Mouse (Mus musculus): Measurements from ENCODE around the gene Slc38a9.

Slc38a9 gene

GRCm38 (mm10) chr13:112744061-112744849, 83.7 kb downstream of the Slc38a9 start:
- in situ Hi-C loops (cut with MboI, MseI) = loop anchor here (10.0 kb wide), 1 partner anchor 69 kb away; no protein-coding TSS in a partner anchor

GRCm38 (mm10) chr13:112745936-112746694, 85.6 kb downstream of the Slc38a9 start:
- in situ Hi-C loops (cut with MboI, MseI) = loop anchor here (10.0 kb wide), 1 partner anchor 71 kb away; no protein-coding TSS in a partner anchor

DNA sequence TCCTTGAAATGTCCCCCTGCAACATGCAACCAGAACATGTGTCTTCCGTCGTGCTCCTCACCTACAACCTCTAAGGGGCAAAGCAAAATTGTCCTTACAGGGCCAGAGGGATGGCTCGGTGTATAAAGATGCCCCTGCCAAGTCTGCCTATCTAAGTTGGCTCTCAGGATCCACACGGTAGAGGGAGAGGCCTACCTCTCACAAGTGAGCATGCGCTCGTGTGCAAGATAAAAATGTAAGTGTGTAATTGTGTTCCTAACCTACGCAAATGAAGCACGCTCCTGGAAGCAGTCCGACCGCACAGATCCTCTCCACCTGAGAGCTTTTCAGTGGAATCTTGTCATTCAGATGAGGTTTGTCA, 86.1 kb downstream of the Slc38a9 start:
- in situ Hi-C loops (cut with MboI, MseI) = loop anchor here (10.0 kb wide), 1 partner anchor 72 kb away; no protein-coding TSS in a partner anchor

DNA sequence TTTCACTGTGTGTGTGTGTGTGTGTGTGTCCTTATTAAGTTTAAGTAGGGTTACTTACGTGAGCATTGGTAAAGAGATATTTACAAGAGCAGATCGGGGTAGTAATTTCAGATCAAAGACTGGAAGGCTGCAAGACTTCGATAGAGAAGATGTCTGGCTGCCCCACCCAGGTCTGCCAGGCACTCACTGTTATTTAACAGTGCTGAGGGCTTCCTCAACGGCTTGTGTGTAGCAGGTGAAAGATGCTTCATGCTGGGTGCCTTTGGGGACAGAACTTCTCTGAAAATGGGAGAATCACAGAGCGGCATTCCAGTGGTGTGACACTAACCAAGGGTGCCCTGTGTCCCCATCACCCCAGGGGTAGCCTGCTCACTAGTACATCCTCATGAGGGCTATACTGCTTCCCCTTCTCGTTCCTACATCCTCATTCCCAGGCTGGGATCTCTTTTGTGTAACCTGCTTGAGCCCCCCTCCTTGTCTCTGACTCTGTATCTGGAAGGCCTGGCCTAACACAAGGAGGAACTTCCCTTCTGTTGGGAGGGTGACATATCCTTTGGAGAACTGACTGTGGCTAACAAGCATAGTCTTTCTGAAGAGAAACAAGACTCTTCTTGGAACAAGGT, 87.4 kb downstream of the Slc38a9 start:
- in situ Hi-C loops (cut with MboI, MseI) = loop anchor here (10.0 kb wide), 1 partner anchor 73 kb away; no protein-coding TSS in a partner anchor

- in situ Hi-C loops (cut with MboI, MseI) = loop anchor here (10.0 kb wide), 1 partner anchor 74 kb away; no protein-coding TSS in a partner anchor
Measured at GRCm38 (mm10) chr13:112748808-112749510, 88.4 kb downstream of the Slc38a9 start.

GRCm38 (mm10) chr13:112749881-112750280, 89.3 kb downstream of the Slc38a9 start:
- in situ Hi-C loops (cut with MboI, MseI) = loop anchor here (10.0 kb wide), 1 partner anchor 75 kb away; no protein-coding TSS in a partner anchor

- in situ Hi-C loops (cut with MboI, MseI) = no loop called here
Measured at GRCm38 (mm10) chr13:112751454-112752308, 91.1 kb downstream of the Slc38a9 start.

DNA sequence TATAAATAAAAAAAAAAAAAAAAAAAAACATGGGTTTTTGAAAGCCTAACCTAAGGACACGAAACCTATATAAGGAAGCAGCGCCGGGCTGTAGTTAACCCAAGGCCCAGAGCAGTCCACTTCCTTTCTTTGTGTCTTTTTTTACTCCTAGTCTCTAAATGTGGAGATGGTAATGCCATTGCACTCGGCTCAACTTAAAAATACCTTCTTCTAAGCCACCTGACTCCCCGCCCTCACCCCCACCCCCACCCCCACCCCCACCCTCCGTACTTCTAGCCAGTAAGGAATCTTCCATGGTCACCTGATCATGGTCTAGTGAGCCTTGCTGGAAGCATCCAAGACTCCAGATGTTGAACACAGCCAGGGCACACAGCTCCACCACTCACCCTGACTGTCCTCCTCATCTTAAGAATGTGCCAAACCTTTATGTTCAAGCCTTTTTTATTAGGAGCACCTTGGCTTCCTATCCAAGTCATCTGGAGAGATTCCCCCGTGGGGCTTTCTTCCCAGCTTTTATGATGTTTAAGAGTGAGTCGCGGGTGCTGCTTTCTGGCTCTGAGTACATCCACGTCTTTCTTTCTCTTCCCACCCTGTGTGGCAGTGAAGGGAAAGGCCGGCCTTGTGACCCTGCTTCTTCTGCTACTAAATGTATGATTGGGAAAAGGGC, 91.9 kb downstream of the Slc38a9 start:
- in situ Hi-C loops (cut with MboI, MseI) = no loop called here

DNA sequence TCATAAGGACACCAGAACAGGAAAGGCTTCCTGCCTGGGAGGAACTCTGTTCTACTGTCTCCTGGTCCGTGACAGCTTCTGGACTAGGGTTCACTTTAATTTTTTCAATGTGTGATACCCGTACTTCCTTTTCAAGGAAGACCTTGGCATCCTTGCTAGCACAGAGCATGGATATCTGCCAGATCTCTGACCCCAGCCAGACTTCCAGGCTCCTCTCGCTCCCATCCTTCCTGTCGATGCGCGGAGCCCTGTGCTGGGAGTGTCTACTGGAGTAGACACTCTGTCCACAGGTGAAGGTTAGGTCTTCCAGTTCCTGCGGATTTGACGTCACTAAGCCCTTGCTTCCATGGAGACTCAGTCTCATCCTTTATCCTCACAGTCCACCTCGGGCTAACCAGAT, 93.0 kb downstream of the Slc38a9 start:
- in situ Hi-C loops (cut with MboI, MseI) = no loop called here

DNA sequence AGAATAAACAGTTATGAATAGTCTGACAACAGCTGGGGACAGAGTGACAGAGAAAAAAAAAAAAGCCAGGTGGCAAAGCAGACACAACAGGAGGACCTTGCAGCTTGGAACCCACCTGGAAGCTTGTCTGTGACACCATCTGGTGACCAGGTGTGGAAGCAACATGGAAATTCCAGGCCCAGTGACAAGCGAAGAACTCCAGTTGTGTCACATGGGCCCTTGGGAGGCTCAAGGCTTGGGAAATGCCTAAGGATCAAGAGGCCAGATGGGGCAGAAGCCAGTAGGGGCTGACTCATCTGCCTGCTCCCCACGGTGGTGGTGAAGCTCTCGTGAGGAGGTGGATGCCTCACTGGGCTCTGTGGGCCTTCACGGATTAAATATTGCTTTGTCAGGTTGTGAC, 94.3 kb downstream of the Slc38a9 start:
- in situ Hi-C loops (cut with MboI, MseI) = no loop called here

DNA sequence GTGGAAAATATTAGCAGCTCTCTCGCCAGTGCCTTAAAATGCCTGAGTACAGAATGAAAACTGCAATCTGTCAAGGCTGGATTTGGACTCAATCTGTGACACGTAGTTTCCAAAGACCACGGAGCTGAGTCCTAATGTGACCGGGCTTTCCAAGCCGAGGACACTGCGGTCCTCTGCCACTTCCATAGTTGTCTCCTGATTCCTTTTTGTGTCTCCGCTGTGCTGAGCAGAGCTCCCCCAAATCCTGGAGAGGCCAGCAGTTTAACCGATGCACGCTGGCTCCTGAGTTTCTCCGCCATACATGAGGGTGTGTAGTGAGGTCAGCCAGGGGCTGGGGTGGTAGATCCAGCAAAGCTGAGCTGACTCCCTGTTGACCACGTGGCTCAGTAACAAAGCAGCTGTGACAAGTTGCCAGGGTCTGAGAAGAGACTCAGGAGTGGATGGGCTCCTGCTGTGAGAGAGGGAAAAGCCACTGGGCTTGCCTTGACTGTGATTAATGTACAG, 95.0 kb downstream of the Slc38a9 start:
- in situ Hi-C loops (cut with MboI, MseI) = no loop called here

DNA sequence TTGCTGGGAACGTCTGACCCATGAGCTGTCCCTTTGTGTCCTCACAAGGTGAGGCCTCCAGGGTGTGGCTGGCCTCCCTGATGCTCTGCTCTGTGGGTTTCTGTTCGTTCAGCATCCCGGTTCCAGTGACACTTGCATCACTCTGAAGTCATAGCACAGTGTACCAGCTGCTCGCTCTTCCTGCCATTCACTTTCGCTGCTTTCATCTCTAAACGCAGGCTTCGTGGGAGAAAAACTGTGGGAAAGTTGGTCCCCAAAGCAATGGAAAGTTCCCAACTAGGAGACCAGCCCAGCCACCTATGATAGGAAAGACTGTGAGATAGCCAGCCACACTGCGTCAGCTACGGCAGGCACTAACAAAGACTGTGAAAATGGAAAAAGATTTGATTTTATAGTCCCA, 96.8 kb downstream of the Slc38a9 start:
- in situ Hi-C loops (cut with MboI, MseI) = no loop called here

GRCm38 (mm10) chr13:112758546-112759090, 98.1 kb downstream of the Slc38a9 start:
- in situ Hi-C loops (cut with MboI, MseI) = no loop called here

DNA sequence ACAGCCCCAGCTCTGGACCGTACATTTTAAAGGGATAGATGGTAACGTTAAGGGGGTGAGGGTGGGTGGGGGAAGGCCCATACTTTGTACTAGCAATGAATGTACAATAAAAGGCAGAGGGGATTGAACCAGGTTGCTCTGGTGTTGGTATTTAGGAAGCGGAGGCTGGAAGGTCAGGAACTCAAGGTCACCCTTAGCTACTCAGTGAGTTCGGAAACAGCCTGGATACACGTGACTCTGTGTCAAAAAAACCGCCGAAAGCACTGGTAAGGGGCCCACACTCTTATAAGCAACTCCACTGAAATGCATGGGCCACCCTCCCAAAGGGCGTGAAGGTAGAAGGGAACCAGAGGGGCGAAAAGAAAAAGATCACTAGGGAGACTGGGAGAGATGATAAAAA, 98.8 kb downstream of the Slc38a9 start:
- in situ Hi-C loops (cut with MboI, MseI) = no loop called here

GRCm38 (mm10) chr13:112759777-112760537, 99.4 kb downstream of the Slc38a9 start:
- in situ Hi-C loops (cut with MboI, MseI) = loop anchor here (10.0 kb wide), 1 partner anchor 215 kb away; no protein-coding TSS in a partner anchor

- in situ Hi-C loops (cut with MboI, MseI) = loop anchor here (10.0 kb wide), 1 partner anchor 216 kb away; no protein-coding TSS in a partner anchor
Measured at GRCm38 (mm10) chr13:112760538-112760881, 100.0 kb downstream of the Slc38a9 start.

- in situ Hi-C loops (cut with MboI, MseI) = loop anchor here (10.0 kb wide), 1 partner anchor 217 kb away; no protein-coding TSS in a partner anchor
Measured at GRCm38 (mm10) chr13:112761787-112762186, 101.2 kb downstream of the Slc38a9 start.

DNA sequence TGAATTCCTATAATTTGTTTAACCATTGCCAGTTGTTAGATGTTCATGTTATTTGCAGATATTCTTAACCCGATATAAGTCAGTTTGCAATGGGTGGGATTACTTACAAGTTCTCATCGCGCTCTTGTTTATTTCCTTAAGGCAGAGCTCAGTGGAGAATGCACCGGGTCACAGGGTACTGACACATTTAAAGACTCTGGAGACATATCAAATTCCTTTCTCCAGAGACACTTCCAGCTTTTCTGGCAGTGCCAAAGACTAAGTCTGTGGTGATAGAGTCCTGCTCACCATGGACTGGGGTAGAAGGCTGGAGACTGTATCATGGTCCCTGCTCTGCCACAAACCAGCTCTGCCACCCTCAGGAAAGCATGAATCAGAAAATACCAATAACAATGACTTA, 102.0 kb downstream of the Slc38a9 start:
- in situ Hi-C loops (cut with MboI, MseI) = loop anchor here (10.0 kb wide), 1 partner anchor 218 kb away; no protein-coding TSS in a partner anchor
